Mouse (Mus musculus): Measurements from ENCODE around the gene Gm6217. TPM values are rescaled to one million over a fixed set of nuclear protein-coding genes. Genes with fewer than 3 reads are reported as not detected.

Gm6217 gene
- not detected for polyA plus RNA-seq (2014; fragmentation: Illumina TruSeq; extraction: RNeasy Lipid Tissue Mini Kit (QIAGEN cat#74804); ENCODE audit: low replicate concordance)

GRCm38 (mm10) chr1:82931326-82931725 is at the start of gene Gm6217:
Gene Gm6217, minus strand, starts transcription at chr1:82931399.

GRCm38 (mm10) chr1:82959870-82960385 is 28.7 kb upstream of the Gm6217 start, which contains the start of gene Gm47955:
Gene Gm47955, plus strand, starts transcription at chr1:82960286.

GRCm38 (mm10) chr1:82955913-82956312 is 24.7 kb upstream of the Gm6217 start, which contains the start of gene Gm7544:
Gene Gm7544, minus strand, starts transcription at chr1:82956013.

GRCm38 (mm10) chr1:82943295-82943694 is 12.1 kb upstream of the Gm6217 start, which contains the start of gene A030003K21Rik:
Gene A030003K21Rik, minus strand, starts transcription at chr1:82943388.

DNA sequence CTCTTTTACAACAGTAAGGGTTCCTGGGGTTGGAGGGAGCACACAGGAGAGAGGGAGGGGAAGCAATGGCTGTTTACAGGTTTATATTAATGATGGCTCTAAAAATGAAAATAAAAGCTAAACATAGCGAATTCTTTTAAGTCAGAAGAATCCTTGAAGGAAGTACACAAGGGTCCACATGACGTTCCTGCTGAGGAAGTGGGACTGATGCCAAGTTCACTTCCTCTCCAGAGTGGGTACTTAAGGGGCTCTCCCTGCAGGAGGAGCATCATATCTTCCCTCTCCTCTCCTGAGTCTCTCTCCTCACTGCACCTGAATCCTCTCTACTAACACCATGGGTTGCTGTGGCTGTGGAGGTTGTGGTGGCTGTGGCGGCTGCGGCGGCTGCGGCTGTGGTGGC is 6.5 kb downstream of the Gm6217 start, which contains the start of gene A030014E15Rik:
A030014E15Rik (plus strand) TSS at position 268 of the 400 bp plus-strand sequence.

DNA sequence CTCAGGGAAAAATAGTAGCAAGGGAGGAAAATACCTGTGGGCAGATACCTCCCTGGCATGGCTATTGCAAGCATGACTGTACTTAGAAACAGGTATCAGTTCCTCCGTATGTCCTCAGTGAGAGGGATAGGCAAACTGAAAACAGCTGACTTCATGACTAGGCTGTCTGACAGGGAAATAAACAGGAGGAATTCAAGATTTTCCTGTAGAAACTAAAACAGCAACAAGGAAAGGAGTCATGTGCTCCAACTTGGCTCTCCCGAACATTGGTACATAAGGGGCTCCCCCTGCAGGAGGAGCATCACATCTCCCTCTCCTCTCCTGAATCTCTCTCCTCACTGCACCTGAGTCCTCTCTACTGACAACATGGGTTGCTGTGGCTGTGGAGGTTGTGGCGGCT is 18.2 kb downstream of the Gm6217 start, which contains the start of gene A030005L19Rik:
A030005L19Rik (plus strand) TSS at position 301 of the 400 bp plus-strand sequence.

Other genes with a start within 250 kb of the Gm6217 start
- 215 TPM for gene Mff, start 206.5 kb downstream of the Gm6217 start, polyA plus RNA-seq (2014; fragmentation: Illumina TruSeq; extraction: RNeasy Lipid Tissue Mini Kit (QIAGEN cat#74804); ENCODE audit: low replicate concordance)
- 1,040 TPM for gene Tm4sf20, start 162.9 kb downstream of the Gm6217 start, polyA plus RNA-seq (2014; fragmentation: Illumina TruSeq; extraction: RNeasy Lipid Tissue Mini Kit (QIAGEN cat#74804); ENCODE audit: low replicate concordance)
- gene Gm47791, start 160.2 kb downstream of the Gm6217 start, polyA plus RNA-seq (2014; fragmentation: Illumina TruSeq; extraction: RNeasy Lipid Tissue Mini Kit (QIAGEN cat#74804); ENCODE audit: low replicate concordance), result not detected
- 110 TPM for gene Agfg1, start 91.9 kb downstream of the Gm6217 start, polyA plus RNA-seq (2014; fragmentation: Illumina TruSeq; extraction: RNeasy Lipid Tissue Mini Kit (QIAGEN cat#74804); ENCODE audit: low replicate concordance)
- 3.6 TPM for gene A030005L19Rik, start 18.1 kb downstream of the Gm6217 start, polyA plus RNA-seq (2014; fragmentation: Illumina TruSeq; extraction: RNeasy Lipid Tissue Mini Kit (QIAGEN cat#74804); ENCODE audit: low replicate concordance)
- not detected for gene A030014E15Rik, start 6.5 kb downstream of the Gm6217 start, polyA plus RNA-seq (2014; fragmentation: Illumina TruSeq; extraction: RNeasy Lipid Tissue Mini Kit (QIAGEN cat#74804); ENCODE audit: low replicate concordance)
- gene A030003K21Rik, start 12.0 kb upstream of the Gm6217 start, polyA plus RNA-seq (2014; fragmentation: Illumina TruSeq; extraction: RNeasy Lipid Tissue Mini Kit (QIAGEN cat#74804); ENCODE audit: low replicate concordance), result not detected
- not detected for gene Gm7544, start 24.6 kb upstream of the Gm6217 start, polyA plus RNA-seq (2014; fragmentation: Illumina TruSeq; extraction: RNeasy Lipid Tissue Mini Kit (QIAGEN cat#74804); ENCODE audit: low replicate concordance)
- gene Gm47955, start 28.9 kb upstream of the Gm6217 start, polyA plus RNA-seq (2014; fragmentation: Illumina TruSeq; extraction: RNeasy Lipid Tissue Mini Kit (QIAGEN cat#74804); ENCODE audit: low replicate concordance), result not detected
- gene Gm47959, start 69.1 kb upstream of the Gm6217 start, polyA plus RNA-seq (2014; fragmentation: Illumina TruSeq; extraction: RNeasy Lipid Tissue Mini Kit (QIAGEN cat#74804); ENCODE audit: low replicate concordance), result not detected
- gene Slc19a3, start 107.0 kb upstream of the Gm6217 start, polyA plus RNA-seq (2014; fragmentation: Illumina TruSeq; extraction: RNeasy Lipid Tissue Mini Kit (QIAGEN cat#74804); ENCODE audit: low replicate concordance), result 37.9 TPM
- not detected for gene Krtap28-10, start 111.1 kb upstream of the Gm6217 start, polyA plus RNA-seq (2014; fragmentation: Illumina TruSeq; extraction: RNeasy Lipid Tissue Mini Kit (QIAGEN cat#74804); ENCODE audit: low replicate concordance)
- gene Gm47969, start 113.5 kb upstream of the Gm6217 start, polyA plus RNA-seq (2014; fragmentation: Illumina TruSeq; extraction: RNeasy Lipid Tissue Mini Kit (QIAGEN cat#74804); ENCODE audit: low replicate concordance), result not detected
- gene A030005K14Rik, start 128.0 kb upstream of the Gm6217 start, polyA plus RNA-seq (2014; fragmentation: Illumina TruSeq; extraction: RNeasy Lipid Tissue Mini Kit (QIAGEN cat#74804); ENCODE audit: low replicate concordance), result not detected
- gene Krtap28-13, start 129.5 kb upstream of the Gm6217 start, polyA plus RNA-seq (2014; fragmentation: Illumina TruSeq; extraction: RNeasy Lipid Tissue Mini Kit (QIAGEN cat#74804); ENCODE audit: low replicate concordance), result not detected
- gene Ccl20, start 185.4 kb upstream of the Gm6217 start, polyA plus RNA-seq (2014; fragmentation: Illumina TruSeq; extraction: RNeasy Lipid Tissue Mini Kit (QIAGEN cat#74804); ENCODE audit: low replicate concordance), result 13.9 TPM
- gene Daw1, start 228.4 kb upstream of the Gm6217 start, polyA plus RNA-seq (2014; fragmentation: Illumina TruSeq; extraction: RNeasy Lipid Tissue Mini Kit (QIAGEN cat#74804); ENCODE audit: low replicate concordance), result not detected

Measured in small intestine, adult 10 weeks (tissue).